Mouse (Mus musculus): ENCODE data around the gene Ppp2r1b. TPM values are rescaled to one million over a fixed set of nuclear protein-coding genes. Genes with fewer than 3 reads are reported as not detected.
A peak's percentile ranks its signal among the peaks of the same experiment; 100 is the strongest.

The Ppp2r1b gene
- polyA plus RNA-seq, 1 experiment from 2014 or later, result 74.3 TPM

DNA sequence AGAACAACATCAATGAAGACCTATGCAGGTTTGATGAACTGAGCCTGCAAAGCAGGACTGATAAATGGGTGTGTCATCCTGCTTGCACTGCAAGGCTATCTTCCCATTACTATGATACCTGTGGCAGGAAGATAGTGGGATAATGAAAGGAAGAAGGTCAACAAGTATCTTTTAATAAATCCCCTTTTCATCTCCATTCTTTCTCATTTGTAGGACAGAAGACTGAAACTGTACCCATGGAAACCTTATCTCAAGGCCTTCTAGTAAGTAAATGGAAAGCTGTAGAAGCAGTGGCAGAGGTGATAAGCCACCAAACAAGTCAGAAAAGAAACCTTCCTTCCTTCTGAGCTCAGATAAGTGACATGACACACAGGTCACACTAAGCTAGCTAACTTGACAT, 79.4 kb downstream of the Ppp2r1b start:
- no peaks in the 10 kb centered on the region for H3K9me3 ChIP-seq
- no peak overlapping the region for H3K27ac ChIP-seq
- no peak overlapping the region for H3K9ac ChIP-seq
- peak; percentile 82 for ATAC-seq (ENCODE audit: insufficient read depth, low FRiP score, low read depth)
- no peaks in the 10 kb centered on the region for H3K27me3 ChIP-seq (replicated peaks)
- no peak overlapping the region for H3K4me2 ChIP-seq
- no peak overlapping the region for H3K4me3 ChIP-seq (replicated peaks)
- no peaks in the 10 kb centered on the region for H3K4me1 ChIP-seq
- no peaks in the 10 kb centered on the region for H3K36me3 ChIP-seq

DNA sequence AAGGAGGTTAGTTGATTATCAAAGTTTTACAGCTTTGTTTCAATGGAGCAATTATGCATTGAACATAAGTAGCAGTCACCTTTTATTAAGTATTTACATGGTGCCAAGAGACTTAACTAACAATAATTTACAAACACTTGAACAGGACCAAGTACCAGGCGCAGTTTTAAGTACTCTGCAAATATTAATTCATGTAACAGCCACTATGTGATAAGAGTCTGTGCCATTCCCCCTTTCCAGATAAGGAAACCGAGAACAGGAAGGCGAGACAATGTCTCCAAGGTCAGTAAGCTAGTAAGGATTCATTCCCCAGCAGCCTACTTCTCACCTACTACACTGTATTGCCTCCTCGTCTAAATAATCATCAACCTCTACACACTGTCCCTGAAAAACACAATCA, 80.7 kb downstream of the Ppp2r1b start:
- 0 out of 2 replicates have a peak, but pooled peaks have one; percentile 64 for ATAC-seq (ENCODE audit: insufficient read depth, low FRiP score, low read depth)
- Histone ChIP-seq H3K4me2 (no peak overlapping the region), H3K9ac (no peak overlapping the region), H3K4me3 (replicated peaks) (no peak overlapping the region), H3K27me3 (replicated peaks) (no peaks in the 10 kb centered on the region), H3K4me1 (no peaks in the 10 kb centered on the region), H3K36me3 (no peaks in the 10 kb centered on the region), H3K9me3 (no peaks in the 10 kb centered on the region), H3K27ac (peak overlapping the region; percentile 35; the same call in 1 of the 2 replicates)
- WGBS, result 65% methylated on average over 4 of the region's 4 CpGs

DNA sequence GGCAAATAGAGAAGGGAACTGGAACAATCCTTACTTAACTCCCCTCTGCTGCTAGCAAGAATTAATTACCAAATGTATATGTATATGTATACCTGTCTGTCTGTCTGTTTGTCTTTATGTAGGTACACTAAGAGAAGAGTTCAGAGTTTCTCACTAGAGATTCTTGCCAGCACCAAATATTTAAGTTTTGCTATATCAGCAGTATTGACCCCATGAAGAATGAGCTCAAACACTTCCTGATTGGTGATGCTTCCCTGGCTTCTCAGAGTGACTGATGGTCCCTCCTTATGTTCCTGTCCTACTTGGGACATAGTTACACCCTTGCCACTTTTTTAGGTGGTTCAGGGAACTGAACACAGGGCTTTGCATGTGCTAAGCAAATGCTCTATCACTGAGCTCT, 84.9 kb downstream of the Ppp2r1b start:
- peaks cover 5% of the 10 kb centered on the region; the same call in 1 of the 2 replicates for H3K36me3 ChIP-seq
- no peak overlapping the region for H3K27ac ChIP-seq
- no peaks in the 10 kb centered on the region for H3K4me1 ChIP-seq
- H3K9ac ChIP-seq, result no peak overlapping the region
- no peaks in the 10 kb centered on the region for H3K27me3 ChIP-seq (replicated peaks)
- ATAC-seq (ENCODE audit: insufficient read depth, low FRiP score, low read depth), result no peak
- no peaks in the 10 kb centered on the region for H3K9me3 ChIP-seq
- H3K4me3 ChIP-seq (replicated peaks), result no peak overlapping the region
- no peak overlapping the region for H3K4me2 ChIP-seq

GRCm38 (mm10) chr9:50941804-50942401, 96.8 kb downstream of the Ppp2r1b start:
- H3K27me3 ChIP-seq (replicated peaks), result no peaks in the 10 kb centered on the region
- no peak overlapping the region for H3K4me3 ChIP-seq (replicated peaks)
- H3K9ac ChIP-seq, result no peak overlapping the region
- WGBS, result 66% methylated on average over 3 of the region's 3 CpGs
- no peak overlapping the region for H3K4me2 ChIP-seq
- ATAC-seq (ENCODE audit: insufficient read depth, low FRiP score, low read depth), result no peak
- no peaks in the 10 kb centered on the region for H3K4me1 ChIP-seq
- H3K36me3 ChIP-seq, result no peaks in the 10 kb centered on the region
- no peaks in the 10 kb centered on the region for H3K9me3 ChIP-seq
- no peak overlapping the region for H3K27ac ChIP-seq

DNA sequence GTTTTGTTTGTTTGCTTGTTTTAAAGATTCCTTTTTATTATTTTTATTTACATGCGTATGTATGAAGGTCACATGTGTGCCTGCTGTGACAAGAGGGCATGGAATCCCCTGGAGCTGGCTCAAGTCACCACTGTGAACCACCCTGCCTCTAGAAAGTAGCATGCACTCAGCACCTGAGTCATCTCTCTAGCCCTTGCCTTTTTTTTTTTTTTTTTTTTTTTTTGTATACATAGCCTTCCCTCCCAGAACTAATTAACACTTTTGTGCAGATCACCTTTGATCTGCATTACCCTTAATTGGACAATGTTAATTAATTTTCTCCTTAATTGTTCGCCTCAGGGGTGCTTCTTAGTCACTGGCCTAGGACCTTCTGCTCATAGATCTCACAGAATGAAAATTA, 97.6 kb downstream of the Ppp2r1b start:
- H3K9me3 ChIP-seq, result no peaks in the 10 kb centered on the region
- no peak overlapping the region for H3K4me3 ChIP-seq (replicated peaks)
- no peak for ATAC-seq (ENCODE audit: insufficient read depth, low FRiP score, low read depth)
- H3K9ac ChIP-seq, result no peak overlapping the region
- H3K27me3 ChIP-seq (replicated peaks), result no peaks in the 10 kb centered on the region
- H3K36me3 ChIP-seq, result no peaks in the 10 kb centered on the region
- H3K27ac ChIP-seq, result no peak overlapping the region
- no peak overlapping the region for H3K4me2 ChIP-seq
- 88% methylated on average over 2 of the region's 2 CpGs for WGBS
- no peaks in the 10 kb centered on the region for H3K4me1 ChIP-seq

Other genes starting within 250 kb of the Ppp2r1b start
- 362 and 375 TPM in 2 replicates for gene Sdhd, start 241.5 kb upstream of the Ppp2r1b start, polyA plus RNA-seq (2015; fragmentation: Nextera tagmentation; extraction: Ambion mirVana)
- 243 and 275 TPM in 2 replicates for gene Timm8b, start 241.4 kb upstream of the Ppp2r1b start, polyA plus RNA-seq (2015; fragmentation: Nextera tagmentation; extraction: Ambion mirVana)
- gene Pih1d2, start 228.0 kb upstream of the Ppp2r1b start, polyA plus RNA-seq (2015; fragmentation: Nextera tagmentation; extraction: Ambion mirVana), result 2.4 and 3.7 TPM in 2 replicates
- gene Nkapd1, start 227.8 kb upstream of the Ppp2r1b start, polyA plus RNA-seq (2015; fragmentation: Nextera tagmentation; extraction: Ambion mirVana), result 19.3 and 22.5 TPM in 2 replicates
- 42.9 and 49.3 TPM in 2 replicates for gene Dlat, start 185.5 kb upstream of the Ppp2r1b start, polyA plus RNA-seq (2015; fragmentation: Nextera tagmentation; extraction: Ambion mirVana)
- 8.0 and 10.9 TPM in 2 replicates for gene Dixdc1, start 105.8 kb upstream of the Ppp2r1b start, polyA plus RNA-seq (2015; fragmentation: Nextera tagmentation; extraction: Ambion mirVana)
- 16.0 and 17.5 TPM in 2 replicates for gene 2310030G06Rik, start 98.8 kb upstream of the Ppp2r1b start, polyA plus RNA-seq (2015; fragmentation: Nextera tagmentation; extraction: Ambion mirVana)
- gene Cryab, start 94.0 kb upstream of the Ppp2r1b start, polyA plus RNA-seq (2015; fragmentation: Nextera tagmentation; extraction: Ambion mirVana), result 64.1 and 74.6 TPM in 2 replicates
- 5.4 and 6.9 TPM in 2 replicates for gene Hspb2, start 92.9 kb upstream of the Ppp2r1b start, polyA plus RNA-seq (2015; fragmentation: Nextera tagmentation; extraction: Ambion mirVana)
- 12.3 and 12.5 TPM in 2 replicates for gene Fdxacb1, start 77.1 kb upstream of the Ppp2r1b start, polyA plus RNA-seq (2015; fragmentation: Nextera tagmentation; extraction: Ambion mirVana)
- 36.7 and 40.6 TPM in 2 replicates for gene Alg9, start 70.3 kb upstream of the Ppp2r1b start, polyA plus RNA-seq (2015; fragmentation: Nextera tagmentation; extraction: Ambion mirVana)
- 31.2 and 32.6 TPM in 2 replicates for gene 1110032A03Rik, start 69.8 kb upstream of the Ppp2r1b start, polyA plus RNA-seq (2015; fragmentation: Nextera tagmentation; extraction: Ambion mirVana)
- 18.5 and 18.9 TPM in 2 replicates for gene Sik2, start 163.8 kb downstream of the Ppp2r1b start, polyA plus RNA-seq (2015; fragmentation: Nextera tagmentation; extraction: Ambion mirVana)
- gene Btg4, start 215.6 kb downstream of the Ppp2r1b start, polyA plus RNA-seq (2015; fragmentation: Nextera tagmentation; extraction: Ambion mirVana), result not detected in 2 replicates
- gene Layn, start 231.8 kb downstream of the Ppp2r1b start, polyA plus RNA-seq (2015; fragmentation: Nextera tagmentation; extraction: Ambion mirVana), result 4.7 TPM in 2 replicates

All from stomach, embryonic 15.5 days (tissue).